Mouse (Mus musculus) CH12.LX (cell line): ENCODE measurements around the gene Polr3b. TPM values are rescaled to one million over a fixed set of nuclear protein-coding genes. Genes with fewer than 3 reads are reported as not detected.

Experiments used
- DNase-seq: peaks from one replicate; pipeline ENCODE4 v3.0.0-alpha.2; 2013; ENCODE audit errors: extremely low read depth
- H3K27ac ChIP-seq: 2 replicates; pipeline ENCODE4 v1.5.1; 2012; ENCODE audit warnings: low read depth, mild to moderate bottlenecking, control low read depth, moderate library complexity; ENCODE audit not compliant: insufficient read depth
- H3K27me3 ChIP-seq: replicated peaks from 2 replicates; pipeline ENCODE3; 2012; ENCODE audit warnings: inconsistent platforms
- H3K36me3 ChIP-seq, 2 experiments: replicated peaks in 1 of 2; 2 replicates each; pipeline versions ENCODE3 to v1.6.1; 2012; ENCODE audit warnings: inconsistent platforms in 1 of 2, low read length in 1 of 2, mild to moderate bottlenecking in 1 of 2, mixed read lengths in 1 of 2, moderate library complexity in 1 of 2; ENCODE audit not compliant: control insufficient read depth in 1 of 2, insufficient read depth in 1 of 2
- H3K4me1 ChIP-seq, 2 experiments: 2 replicates each; pipeline ENCODE4 v1.6.1; 2012; ENCODE audit warnings: inconsistent platforms in 1 of 2, moderate library complexity in 1 of 2; ENCODE audit not compliant: insufficient read depth in 2 of 2, control insufficient read depth in 1 of 2
- H3K4me2 ChIP-seq: 2 replicates; pipeline ENCODE4 v1.6.1; 2012; ENCODE audit warnings: low read depth, mild to moderate bottlenecking, control low read depth; ENCODE audit not compliant: poor library complexity, insufficient read depth, severe bottlenecking
- H3K4me3 ChIP-seq, 3 experiments: fragments of 150-350 bp in 1 of 3; sonication (generic) in 1 of 3; replicated peaks in 1 of 3; 2 replicates each; pipeline versions ENCODE3 to v1.5.1; 2011 to 2012; ENCODE audit warnings: low read depth in 2 of 3, low read length in 2 of 3, mild to moderate bottlenecking in 2 of 3, moderate library complexity in 2 of 3, control low read depth in 1 of 3, improper control_type of control experiment in 1 of 3, inconsistent platforms in 1 of 3, mixed read lengths in 1 of 3; ENCODE audit not compliant: poor library complexity in 1 of 3
- H3K79me2 ChIP-seq: replicated peaks from 2 replicates; pipeline ENCODE4 v1.6.1; 2012; ENCODE audit warnings: mild to moderate bottlenecking, moderate library complexity; ENCODE audit not compliant: control insufficient read depth, poor library complexity, insufficient read depth, severe bottlenecking; ENCODE audit errors: extremely low read depth
- H3K9ac ChIP-seq: 2 replicates; pipeline ENCODE4 v1.6.1; 2012; ENCODE audit warnings: low read depth, mild to moderate bottlenecking, control low read depth, moderate library complexity; ENCODE audit not compliant: insufficient read depth
- H3K9me3 ChIP-seq: replicated peaks from 2 replicates; pipeline ENCODE3; 2012; ENCODE audit warnings: low read length, inconsistent platforms, mixed read lengths
- CHD2 ChIP-seq: IDR thresholded peaks from 2 replicates; pipeline ENCODE4 v1.6.1; 2011; ENCODE audit warnings: low read length, improper control_type of control experiment
- ELF1 ChIP-seq: IDR thresholded peaks from 2 replicates; pipeline ENCODE4 v1.6.1; 2014; ENCODE audit warnings: low read depth, mild to moderate bottlenecking, inconsistent platforms, low read length, improper control_type of control experiment
- IRF4 ChIP-seq: IDR thresholded peaks from 2 replicates; pipeline ENCODE4 v1.6.1; 2014; ENCODE audit warnings: low read depth, mild to moderate bottlenecking, inconsistent platforms, low read length, improper control_type of control experiment
- MAX ChIP-seq: IDR thresholded peaks from 2 replicates; pipeline ENCODE4 v1.6.1; 2011; ENCODE audit warnings: low read length, improper control_type of control experiment
- NELFE ChIP-seq: IDR thresholded peaks from 2 replicates; pipeline ENCODE4 v1.6.1; 2011; ENCODE audit warnings: low read depth, low read length, improper control_type of control experiment
- POLR2A ChIP-seq: IDR thresholded peaks from 2 replicates; pipeline ENCODE4 v1.6.1; 2011; ENCODE audit warnings: low read depth, mild to moderate bottlenecking, improper control_type of control experiment, low read length
- POLR2AphosphoS2 ChIP-seq: IDR thresholded peaks from 2 replicates; pipeline ENCODE4 v1.6.1; 2011; ENCODE audit warnings: low read depth, low read length, improper control_type of control experiment
- RAD21 ChIP-seq: IDR thresholded peaks from 2 replicates; pipeline ENCODE4 v1.6.1; 2011; ENCODE audit warnings: low read depth, mild to moderate bottlenecking, low read length, improper control_type of control experiment, moderate library complexity
- RCOR1 ChIP-seq: conservative IDR thresholded peaks from 2 replicates; pipeline ENCODE4 v1.6.1; 2012; ENCODE audit warnings: low read depth, mild to moderate bottlenecking, inconsistent platforms, low read length, improper control_type of control experiment
- SIN3A ChIP-seq: IDR thresholded peaks from 2 replicates; pipeline ENCODE4 v1.6.1; 2012; ENCODE audit warnings: low read length, improper control_type of control experiment, inconsistent platforms
- TBP ChIP-seq: conservative IDR thresholded peaks from 2 replicates; pipeline ENCODE4 v1.6.1; 2011; ENCODE audit warnings: low read depth, low read length, improper control_type of control experiment
- UBTF ChIP-seq: IDR thresholded peaks from 2 replicates; pipeline ENCODE4 v1.6.1; 2012; ENCODE audit warnings: low read depth, mild to moderate bottlenecking, inconsistent platforms, low read length, improper control_type of control experiment, moderate library complexity
- USF1 ChIP-seq: IDR thresholded peaks from 2 replicates; pipeline ENCODE4 v1.6.1; 2014; ENCODE audit warnings: low read depth, mild to moderate bottlenecking, inconsistent platforms, low read length, improper control_type of control experiment
- USF2 ChIP-seq: conservative IDR thresholded peaks from 2 replicates; pipeline ENCODE4 v1.6.1; 2011; ENCODE audit warnings: low read depth, low read length, improper control_type of control experiment
- ZKSCAN1 ChIP-seq: IDR thresholded peaks from 2 replicates; pipeline ENCODE4 v1.6.1; 2012; ENCODE audit warnings: low read depth, inconsistent platforms, low read length, improper control_type of control experiment, borderline replicate concordance
- ZNF384 ChIP-seq: IDR thresholded peaks from 2 replicates; pipeline ENCODE4 v1.6.1; 2012; ENCODE audit warnings: low read depth, low read length, improper control_type of control experiment, inconsistent platforms
- dilution Hi-C: fragments of 300-500 bp; cut with MboI; formaldehyde crosslinking; loops from 2 replicates; pipeline ENCODE4 v1.14.3; 2020; ENCODE audit warnings: low sequenced_read_pairs; ENCODE audit not compliant: extremely low pct_unique_long_range_greater_than_20kb, extremely low pct_ligation_motif_present
- in situ Hi-C: fragments of 300-500 bp; cut with MboI; formaldehyde crosslinking; loops from 3 replicates; pipeline ENCODE4 v1.14.3; 2019; ENCODE audit warnings: low sequenced_read_pairs, low pct_ligation_motif_present, low pct_unique_long_range_greater_than_20kb, mixed read lengths
- polyA plus RNA-seq: library from polyadenylated mRNA; unstranded; fragments of >175 nt; gene quantifications from 2 replicates; pipeline ENCODE4 v1.2.1, GENCODE M21; 2012; ENCODE audit warnings: low read depth; ENCODE audit not compliant: insufficient read length
- total RNA-seq, 2 experiments: library from RNA; depleted of rRNA; stranded (reverse); fragments of 300-350 nt in 1 of 2; fragments of >200 nt in 1 of 2; gene quantifications; 2 replicates each; pipeline ENCODE4 v1.2.3; 2012 to 2014

Gene Polr3b
- total and polyA plus RNA-seq, 3 experiments: 13.0 to 20.8 (median 16.3) TPM

GRCm38 (mm10) chr10:84710192-84710591, 88.1 kb downstream of the Polr3b start:
- no peak overlapping the region for H3K4me2 ChIP-seq

GRCm38 (mm10) chr10:84710827-84711226, 88.7 kb downstream of the Polr3b start:
- H3K36me3 ChIP-seq: peaks cover 20 to 76% of the 10 kb centered on the region in 2 experiments
- no peak overlapping the region for H3K4me3 ChIP-seq
- no peak overlapping the region for H3K27ac ChIP-seq
- peaks cover 0 to 10% of the 10 kb centered on the region in 2 experiments; a peak in 2 of 4 replicates for H3K4me1 ChIP-seq
- no peak for DNase-seq
- no peaks in the 10 kb centered on the region for H3K79me2 ChIP-seq
- H3K4me2 ChIP-seq: no peak overlapping the region
- dilution Hi-C loops: no loop called here
- in situ Hi-C loops: no loop called here
- no peak overlapping the region for H3K9ac ChIP-seq
- no peaks in the 10 kb centered on the region for H3K27me3 ChIP-seq
- TF ChIP-seq ZNF384: no peak
- TF ChIP-seq USF2: no peak
- no peak for TF ChIP-seq POLR2A
- H3K9me3 ChIP-seq: no peaks in the 10 kb centered on the region

More at GRCm38 (mm10) chr10:84710192-84710591, 88.1 kb downstream of the Polr3b start:
- DNase-seq: no peak
- H3K4me1 ChIP-seq: peaks cover 0 to 10% of the 10 kb centered on the region in 2 experiments; a peak in 2 of 4 replicates
- TF ChIP-seq RAD21 (peak; percentile 2), ZKSCAN1 (no peak)
- dilution Hi-C loops (no loop called here), in situ Hi-C loops (no loop called here)
- H3K4me3 ChIP-seq: no peak overlapping the region
- peaks cover 16 to 76% of the 10 kb centered on the region in 2 experiments for H3K36me3 ChIP-seq
- no peaks in the 10 kb centered on the region for H3K79me2 ChIP-seq
- H3K27ac ChIP-seq: no peak overlapping the region
- H3K9ac ChIP-seq: no peak overlapping the region
- no peaks in the 10 kb centered on the region for H3K9me3 ChIP-seq
- no peaks in the 10 kb centered on the region for H3K27me3 ChIP-seq

GRCm38 (mm10) chr10:84711479-84711878, 89.4 kb downstream of the Polr3b start:
- no peak overlapping the region for H3K9ac ChIP-seq
- H3K4me1 ChIP-seq: peaks cover 0 to 10% of the 10 kb centered on the region in 2 experiments; a peak in 3 of 4 replicates
- DNase-seq: no peak
- H3K27me3 ChIP-seq: no peaks in the 10 kb centered on the region
- H3K27ac ChIP-seq: no peak overlapping the region
- H3K79me2 ChIP-seq: no peaks in the 10 kb centered on the region
- H3K4me2 ChIP-seq: no peak overlapping the region
- TF ChIP-seq ELF1 (no peak), CHD2 (no peak), RCOR1 (no peak), MAX (no peak), IRF4 (no peak), USF1 (no peak), UBTF (no peak), NELFE (no peak), POLR2AphosphoS2 (no peak), SIN3A (no peak), TBP (no peak)
- TF ChIP-seq, all 38 proteins: peak for 0
- dilution Hi-C loops (no loop called here), in situ Hi-C loops (no loop called here)
- Histone ChIP-seq H3K4me3 (no peak overlapping the region), H3K9me3 (no peaks in the 10 kb centered on the region), H3K36me3 (peaks cover 25 to 78% of the 10 kb centered on the region in 2 experiments)
